Mouse (Mus musculus): Measurements from ENCODE around the gene Spem1. TPM values are rescaled to one million over a fixed set of nuclear protein-coding genes. Genes with fewer than 3 reads are reported as not detected.
"Not testable (repeated sequence)": the region's sequence is repeated elsewhere in the genome, so short reads cannot be mapped to it uniquely, and the experiment has no call there.

Spem1 gene
- polyA plus RNA-seq (2015; fragmentation: Nextera tagmentation; extraction: Ambion mirVana) = 0.55 and 0.65 TPM in 2 replicates

GRCm38 (mm10) chr11:69822080-69822479 is at the start of gene Spem1:
Gene Spem1, minus strand, starts transcription at chr11:69822180.
- ATAC-seq (replicated peaks) = no peak
- no peaks in the 10 kb centered on the region for H3K9me3 ChIP-seq

DNA sequence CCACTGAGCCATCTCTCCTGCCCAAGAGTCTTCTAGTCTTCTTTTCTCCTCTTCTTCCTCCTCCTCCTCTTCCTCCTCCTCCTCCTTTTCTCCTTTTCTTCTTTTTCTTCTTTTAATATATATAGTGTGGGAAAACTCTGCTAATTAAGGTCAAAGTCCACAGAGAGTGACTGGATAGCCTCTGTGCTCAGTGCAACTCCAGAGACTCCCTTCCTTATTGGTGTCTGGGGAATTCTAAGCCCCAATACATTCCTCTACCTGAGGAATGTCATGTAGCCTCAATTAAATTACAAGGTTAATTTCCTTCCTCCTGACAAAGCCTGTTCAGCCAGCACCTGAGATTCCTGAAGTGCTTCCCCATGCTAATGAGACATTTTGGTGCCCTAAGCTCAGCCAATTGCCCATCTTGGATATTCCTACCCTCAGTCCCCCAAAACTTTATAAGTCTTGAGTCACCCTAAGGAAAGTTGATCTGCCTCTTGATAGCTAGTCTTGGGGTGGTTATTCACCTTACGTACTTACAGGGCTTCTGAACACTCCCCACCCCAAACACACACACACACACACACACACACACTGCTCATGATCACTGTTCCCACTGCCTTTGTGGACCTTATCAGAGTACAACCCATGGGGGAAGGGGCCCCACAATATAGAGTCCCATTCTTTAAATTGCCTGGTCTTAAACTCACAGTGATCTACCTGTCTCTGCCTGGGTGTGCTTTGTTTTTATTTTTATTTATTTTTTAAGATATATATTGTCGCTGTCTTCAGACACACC is 48.5 kb upstream of the Spem1 start:
- Histone ChIP-seq H3K4me1 (no peaks in the 10 kb centered on the region), H3K4me2 (no peak overlapping the region), H3K27me3 (replicated peaks) (no peaks in the 10 kb centered on the region), H3K9me3 (no peaks in the 10 kb centered on the region), H3K36me3 (replicated peaks) (no peaks in the 10 kb centered on the region), H3K27ac (no peak overlapping the region), H3K9ac (no peak overlapping the region), H3K4me3 (no peak overlapping the region)
- no peak for ATAC-seq (replicated peaks)
- 99% methylated on average over 2 of the region's 2 CpGs for WGBS

More at GRCm38 (mm10) chr11:69822080-69822479, at the start of gene Spem1:
- WGBS = 91% methylated on average over 3 of the region's 3 CpGs
- no peak within 1 kb of the TSS for H3K4me3 ChIP-seq
- H3K4me2 ChIP-seq = no peak within 1 kb of the TSS
- no peak within 1 kb of the TSS for H3K27ac ChIP-seq
- H3K9ac ChIP-seq = no peak within 1 kb of the TSS
- H3K27me3 ChIP-seq (replicated peaks) = no peaks in the 10 kb centered on the region
- no peaks in the 10 kb centered on the region for H3K4me1 ChIP-seq
- H3K36me3 ChIP-seq (replicated peaks) = peaks cover 15% of the 10 kb centered on the region; the same call in 1 of the 2 replicates

GRCm38 (mm10) chr11:69867335-69867734 is 45.4 kb upstream of the Spem1 start:
- H3K27me3 ChIP-seq (replicated peaks) = no peaks in the 10 kb centered on the region
- H3K36me3 ChIP-seq (replicated peaks) = no peaks in the 10 kb centered on the region
- no peak for ATAC-seq (replicated peaks)
- H3K9ac ChIP-seq = no peak overlapping the region
- no peaks in the 10 kb centered on the region for H3K9me3 ChIP-seq
- no peaks in the 10 kb centered on the region for H3K4me1 ChIP-seq
- H3K4me3 ChIP-seq = no peak overlapping the region
- no peak overlapping the region for H3K4me2 ChIP-seq
- no peak overlapping the region for H3K27ac ChIP-seq
- 74% methylated on average over 9 of the region's 9 CpGs for WGBS

GRCm38 (mm10) chr11:69865561-69865960 is 43.6 kb upstream of the Spem1 start:
- Histone ChIP-seq H3K27ac (no peak overlapping the region), H3K4me1 (no peaks in the 10 kb centered on the region), H3K36me3 (replicated peaks) (no peaks in the 10 kb centered on the region), H3K4me2 (no peak overlapping the region), H3K9me3 (no peaks in the 10 kb centered on the region), H3K9ac (no peak overlapping the region), H3K4me3 (no peak overlapping the region), H3K27me3 (replicated peaks) (no peaks in the 10 kb centered on the region)
- no peak for ATAC-seq (replicated peaks)
- 76% methylated on average over 9 of the region's 9 CpGs for WGBS

GRCm38 (mm10) chr11:69864138-69864860 is 42.3 kb upstream of the Spem1 start:
- Histone ChIP-seq H3K36me3 (replicated peaks) (no peaks in the 10 kb centered on the region), H3K4me1 (no peaks in the 10 kb centered on the region), H3K4me2 (no peak overlapping the region), H3K27me3 (replicated peaks) (peaks cover 2% of the 10 kb centered on the region; the same call in 1 of the 2 replicates), H3K27ac (no peak overlapping the region), H3K9ac (no peak overlapping the region), H3K4me3 (no peak overlapping the region), H3K9me3 (no peaks in the 10 kb centered on the region)
- WGBS = 53% methylated on average over 8 of the region's 8 CpGs
- ATAC-seq (replicated peaks) = no peak

GRCm38 (mm10) chr11:69863729-69864128 is 41.7 kb upstream of the Spem1 start:
- H3K4me1 ChIP-seq; H3K4me2 ChIP-seq; H3K27me3 ChIP-seq (replicated peaks); H3K9ac ChIP-seq; H3K36me3 ChIP-seq (replicated peaks); H3K4me3 ChIP-seq; H3K27ac ChIP-seq; H3K9me3 ChIP-seq; ATAC-seq (replicated peaks): not testable (repeated sequence)
- WGBS = 87% methylated on average over 3 of the region's 3 CpGs

- 22% methylated on average over 30 of the region's 30 CpGs for WGBS
- H3K36me3 ChIP-seq (replicated peaks) = no peaks in the 10 kb centered on the region
- no peaks in the 10 kb centered on the region for H3K9me3 ChIP-seq
- no peak within 1 kb of the TSS for H3K4me3 ChIP-seq
- peaks cover 12% of the 10 kb centered on the region; the same call in 1 of the 2 replicates for H3K27me3 ChIP-seq (replicated peaks)
- H3K9ac ChIP-seq = no peak within 1 kb of the TSS
- no peak for ATAC-seq (replicated peaks)
- no peak within 1 kb of the TSS for H3K27ac ChIP-seq
- no peaks in the 10 kb centered on the region; the same call in 1 of the 2 replicates for H3K4me1 ChIP-seq
- no peak within 1 kb of the TSS for H3K4me2 ChIP-seq
These were observed 36.4 kb upstream of the Spem1 start, which contains the start of gene Tnk1 for GRCm38 (mm10) chr11:69858113-69858998. Gene Tnk1, minus strand, starts transcription at chr11:69858730.

- 15% methylated on average over 16 of the region's 16 CpGs for WGBS
- H3K9ac ChIP-seq = no peak overlapping the region
- no peak overlapping the region for H3K27ac ChIP-seq
- ATAC-seq (replicated peaks) = no peak
- H3K4me3 ChIP-seq = no peak overlapping the region
- H3K36me3 ChIP-seq (replicated peaks) = peaks cover 12% of the 10 kb centered on the region; the same call in 1 of the 2 replicates
- peaks cover 12% of the 10 kb centered on the region; the same call in 1 of the 2 replicates for H3K27me3 ChIP-seq (replicated peaks)
- no peak overlapping the region for H3K4me2 ChIP-seq
- H3K4me1 ChIP-seq = peaks cover 3% of the 10 kb centered on the region; the same call in 1 of the 2 replicates
- no peaks in the 10 kb centered on the region for H3K9me3 ChIP-seq
These were observed 33.4 kb upstream of the Spem1 start for GRCm38 (mm10) chr11:69855347-69855746.

DNA sequence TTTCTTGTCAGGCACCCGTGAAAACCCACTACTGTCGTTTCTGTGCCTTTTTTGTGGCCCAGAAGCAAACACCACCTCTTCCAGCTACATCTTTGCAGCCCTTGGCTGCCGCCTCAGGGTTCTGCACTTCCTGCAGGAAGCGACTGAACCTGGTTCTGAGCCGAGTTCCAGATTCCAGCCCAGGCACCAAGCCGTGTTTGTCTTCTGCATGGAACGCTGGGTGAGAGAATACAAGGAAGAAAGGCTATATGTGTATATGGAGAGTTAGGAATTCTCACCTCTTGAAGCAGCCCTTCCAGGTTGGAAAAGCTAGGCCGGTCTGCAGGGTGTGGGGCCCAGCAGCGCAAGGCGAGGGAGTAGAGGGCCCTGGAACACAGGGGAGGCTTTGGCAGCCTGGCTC is 32.7 kb upstream of the Spem1 start:
- peaks cover 4% of the 10 kb centered on the region; the same call in 1 of the 2 replicates for H3K4me1 ChIP-seq
- no peak overlapping the region for H3K9ac ChIP-seq
- peaks cover 13% of the 10 kb centered on the region; the same call in 1 of the 2 replicates for H3K36me3 ChIP-seq (replicated peaks)
- H3K27me3 ChIP-seq (replicated peaks) = peaks cover 12% of the 10 kb centered on the region; the same call in 1 of the 2 replicates
- H3K27ac ChIP-seq = no peak overlapping the region
- H3K9me3 ChIP-seq = no peaks in the 10 kb centered on the region
- no peak overlapping the region for H3K4me3 ChIP-seq
- WGBS = 88% methylated on average over 10 of the region's 10 CpGs
- no peak overlapping the region for H3K4me2 ChIP-seq
- ATAC-seq (replicated peaks) = no peak

- Histone ChIP-seq H3K36me3 (replicated peaks) (peaks cover 13% of the 10 kb centered on the region; the same call in 1 of the 2 replicates), H3K4me2 (no peak overlapping the region), H3K4me1 (peaks cover 4% of the 10 kb centered on the region; the same call in 1 of the 2 replicates), H3K27ac (no peak overlapping the region), H3K9ac (no peak overlapping the region), H3K4me3 (no peak overlapping the region), H3K27me3 (replicated peaks) (peaks cover 8% of the 10 kb centered on the region; the same call in 1 of the 2 replicates), H3K9me3 (no peaks in the 10 kb centered on the region)
- no peak for ATAC-seq (replicated peaks)
- 71% methylated on average over 7 of the region's 7 CpGs for WGBS
These were observed 32.0 kb upstream of the Spem1 start for GRCm38 (mm10) chr11:69853994-69854393.

- no peak overlapping the region for H3K9ac ChIP-seq
- ATAC-seq (replicated peaks) = no peak
- H3K36me3 ChIP-seq (replicated peaks) = peaks cover 13% of the 10 kb centered on the region; the same call in 1 of the 2 replicates
- H3K4me2 ChIP-seq = no peak overlapping the region
- H3K9me3 ChIP-seq = no peaks in the 10 kb centered on the region
- H3K4me3 ChIP-seq = no peak overlapping the region
- H3K27ac ChIP-seq = no peak overlapping the region
- no peaks in the 10 kb centered on the region for H3K27me3 ChIP-seq (replicated peaks)
- peaks cover 23% of the 10 kb centered on the region for H3K4me1 ChIP-seq
- 73% methylated on average over 8 of the region's 8 CpGs for WGBS
These were observed 28.8 kb upstream of the Spem1 start for GRCm38 (mm10) chr11:69850754-69851153.

All from midbrain, embryonic 15.5 days (tissue).